ENCODE assay signal across 10 mouse cellular contexts in the genomic region with DNA sequence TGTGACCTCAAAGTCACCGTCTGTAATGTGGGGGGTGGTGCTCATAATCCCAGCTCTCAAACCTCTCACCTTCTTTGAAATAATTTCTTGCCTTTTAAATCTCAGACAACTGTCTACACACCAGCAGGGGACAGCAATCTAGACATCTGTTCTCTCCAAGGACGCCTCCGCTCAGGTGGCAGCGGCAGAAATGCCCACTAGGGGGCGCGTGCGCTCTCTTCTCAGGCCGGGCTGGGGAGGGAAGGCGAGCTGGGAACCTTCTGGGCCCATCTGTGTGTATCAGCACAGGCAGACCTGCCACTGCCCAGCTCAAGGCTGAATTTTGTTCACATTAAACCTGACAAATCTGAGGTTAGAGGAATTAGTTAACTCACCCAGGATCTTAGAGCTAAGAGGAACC. TPM values are rescaled to one million over a fixed set of nuclear protein-coding genes. Genes with fewer than 3 reads are reported as not detected.
DNase-seq lines count a peak whose midpoint lies in the region; ATAC-seq and TF ChIP-seq lines count a peak whose summit lies in the region.
"Had no signal": no experiment of that assay in that cellular context is flagged by ENCODE, and none has a peak within 500 bp of the region (broad histone marks: within the 10 kb centered on the region; RNA-seq: fewer than 3 reads in every experiment).

No protein-coding gene starts in this region.

- TF ChIP-seq RAD21 in MEL (IDR thresholded peaks at IDR 0.05; ENCODE audit: low read depth, low read length) = peak; percentile 86

- H3K4me3 ChIP-seq in kidney, embryonic 15.5 days (replicated peaks) = no peak overlapping the region
- no peak overlapping the region for H3K4me3 ChIP-seq in MEL (ENCODE audit: control insufficient read depth in 1 of 2, insufficient read depth in 1 of 2, low read depth in 2 of 2, low read length in 2 of 2)
- H3K4me3 ChIP-seq in hindbrain, embryonic 11.5 days (ENCODE audit: low read depth, low read length) = no peak overlapping the region
- H3K4me3 ChIP-seq in liver, postnatal 0 days (ENCODE audit: low read depth, low read length) = no peak overlapping the region
- no peak overlapping the region for H3K4me3 ChIP-seq in neural tube, embryonic 14.5 days (ENCODE audit: low read depth, low read length)
- H3K4me3 ChIP-seq: embryonic facial prominence, embryonic 13.5 days; stomach, embryonic 15.5 days had no signal

- no peaks in the 10 kb centered on the region for H3K27me3 ChIP-seq in kidney, embryonic 15.5 days
- H3K27me3 ChIP-seq in MEL (ENCODE audit: control insufficient read depth in 1 of 2, insufficient read depth in 2 of 2, low read length in 2 of 2) = no peaks in the 10 kb centered on the region
- H3K27me3 ChIP-seq in hindbrain, embryonic 11.5 days (ENCODE audit: control insufficient read depth, insufficient read depth, low read length) = no peaks in the 10 kb centered on the region
- no peaks in the 10 kb centered on the region for H3K27me3 ChIP-seq in liver, postnatal 0 days (ENCODE audit: insufficient read depth, low read length)
- no peaks in the 10 kb centered on the region for H3K27me3 ChIP-seq in neural tube, embryonic 14.5 days (ENCODE audit: control insufficient read depth, insufficient read depth, low read length)
- H3K27me3 ChIP-seq: embryonic facial prominence, embryonic 13.5 days; stomach, embryonic 15.5 days had no signal

- TF ChIP-seq POLR2A in MEL (IDR thresholded peaks at IDR 0.05; ENCODE audit: control insufficient read depth in 1 of 2, insufficient read depth in 1 of 2, low read depth in 1 of 2, low read length in 2 of 2, poor library complexity in 1 of 2) = no peak

- TF ChIP-seq CTCF in MEL (IDR thresholded peaks at IDR 0.05 in 2 of 3, conservative IDR thresholded peaks at IDR 0.05 in 1 of 3; ENCODE audit: control insufficient read depth in 1 of 3, insufficient read depth in 1 of 3, low read depth in 2 of 3, low read length in 3 of 3, poor library complexity in 1 of 3, severe bottlenecking in 1 of 3) = peak; percentile 79 to 98 (median 96)
- TF ChIP-seq CTCF in liver, postnatal 0 days (IDR thresholded peaks at IDR 0.05; ENCODE audit: low read depth) = peak; percentile 85

- no peak overlapping the region for H3K4me2 ChIP-seq in kidney, embryonic 15.5 days
- H3K4me2 ChIP-seq in hindbrain, embryonic 11.5 days (replicated peaks; ENCODE audit: low read depth, low read length) = no peak overlapping the region
- no peak overlapping the region for H3K4me2 ChIP-seq in liver, postnatal 0 days (ENCODE audit: low read depth, low read length)
- H3K4me2 ChIP-seq in neural tube, embryonic 14.5 days (ENCODE audit: low read depth, low read length) = no peak overlapping the region
- H3K4me2 ChIP-seq: embryonic facial prominence, embryonic 13.5 days; stomach, embryonic 15.5 days had no signal

- no peaks in the 10 kb centered on the region for H3K9me3 ChIP-seq in kidney, embryonic 15.5 days (replicated peaks)
- H3K9me3 ChIP-seq in MEL (replicated peaks; ENCODE audit: insufficient read depth, low read length) = no peaks in the 10 kb centered on the region
- H3K9me3 ChIP-seq in hindbrain, embryonic 11.5 days (ENCODE audit: control insufficient read depth, low read length) = no peaks in the 10 kb centered on the region
- no peaks in the 10 kb centered on the region for H3K9me3 ChIP-seq in liver, postnatal 0 days (ENCODE audit: low read length)
- no peaks in the 10 kb centered on the region for H3K9me3 ChIP-seq in neural tube, embryonic 14.5 days (ENCODE audit: control insufficient read depth, low read length)
- H3K9me3 ChIP-seq: embryonic facial prominence, embryonic 13.5 days; stomach, embryonic 15.5 days had no signal

- H3K36me3 ChIP-seq in kidney, embryonic 15.5 days = no peaks in the 10 kb centered on the region; the same call in 1 of the 2 replicates
- H3K36me3 ChIP-seq in MEL (ENCODE audit: control insufficient read depth in 1 of 2, insufficient read depth in 2 of 2, low read length in 2 of 2) = no peaks in the 10 kb centered on the region
- H3K36me3 ChIP-seq in hindbrain, embryonic 11.5 days (ENCODE audit: control insufficient read depth, insufficient read depth, low read length) = no peaks in the 10 kb centered on the region
- H3K36me3 ChIP-seq in liver, postnatal 0 days (replicated peaks; ENCODE audit: insufficient read depth, low read length) = no peaks in the 10 kb centered on the region
- no peaks in the 10 kb centered on the region for H3K36me3 ChIP-seq in neural tube, embryonic 14.5 days (ENCODE audit: control insufficient read depth, insufficient read depth, low read length)
- H3K36me3 ChIP-seq: embryonic facial prominence, embryonic 13.5 days; stomach, embryonic 15.5 days had no signal

- ATAC-seq in kidney, embryonic 15.5 days (replicated peaks; ENCODE audit: low FRiP score) = no peak; the same call in 1 of the 2 replicates
- ATAC-seq in hindbrain, embryonic 11.5 days (ENCODE audit: low FRiP score) = peak; percentile 65
- no peak for ATAC-seq in liver, postnatal 0 days
- peak; percentile 50; the same call in 1 of the 2 replicates for ATAC-seq in neural tube, embryonic 14.5 days (ENCODE audit: low read depth)

- 26% methylated on average over 9 of the region's 9 CpGs for WGBS in kidney, embryonic 15.5 days
- WGBS in hindbrain, embryonic 11.5 days = 20% methylated on average over 9 of the region's 9 CpGs
- 30% methylated on average over 9 of the region's 9 CpGs for WGBS in liver, postnatal 0 days (ENCODE audit: insufficient replicate concordance)
- 18% methylated on average over 9 of the region's 9 CpGs for WGBS in neural tube, embryonic 14.5 days

- H3K27ac ChIP-seq in kidney, embryonic 15.5 days = no peak overlapping the region
- no peak overlapping the region for H3K27ac ChIP-seq in MEL (ENCODE audit: control insufficient read depth, low read depth, low read length)
- no peak overlapping the region for H3K27ac ChIP-seq in hindbrain, embryonic 11.5 days (ENCODE audit: low read depth, low read length)
- H3K27ac ChIP-seq in liver, postnatal 0 days (ENCODE audit: low read depth) = no peak overlapping the region
- H3K27ac ChIP-seq in neural tube, embryonic 14.5 days (ENCODE audit: low read depth, low read length) = no peak overlapping the region
- H3K27ac ChIP-seq: embryonic facial prominence, embryonic 13.5 days; stomach, embryonic 15.5 days had no signal

- DNase-seq in kidney, adult 11 months = peak; percentile 15
- DNase-seq in MEL (ENCODE audit: low read depth, low spot score) = peak; percentile 77
- DNase-seq in cerebellum, adult 9-11 months = peak; percentile 62
- DNase-seq in hindbrain, embryonic 11.5 days (ENCODE audit: low spot score) = peak; percentile 80
- peak; percentile 69 for DNase-seq in liver, postnatal 0 days
- no peak for DNase-seq in urinary bladder, postnatal 4 days (ENCODE audit: low spot score in 2 of 2)

- no peaks in the 10 kb centered on the region for H3K79me2 ChIP-seq in MEL (ENCODE audit: control insufficient read depth, insufficient read depth, low read length, poor library complexity)

- no peaks in the 10 kb centered on the region for H3K4me1 ChIP-seq in kidney, embryonic 15.5 days
- H3K4me1 ChIP-seq in MEL (ENCODE audit: control insufficient read depth in 1 of 2, insufficient read depth in 2 of 2, low read length in 2 of 2) = no peaks in the 10 kb centered on the region
- H3K4me1 ChIP-seq in hindbrain, embryonic 11.5 days (replicated peaks; ENCODE audit: control insufficient read depth, insufficient read depth, low read length) = no peaks in the 10 kb centered on the region
- no peaks in the 10 kb centered on the region for H3K4me1 ChIP-seq in liver, postnatal 0 days (ENCODE audit: insufficient read depth)
- H3K4me1 ChIP-seq in neural tube, embryonic 14.5 days (ENCODE audit: control insufficient read depth, insufficient read depth, low read length) = no peaks in the 10 kb centered on the region
- H3K4me1 ChIP-seq: embryonic facial prominence, embryonic 13.5 days; stomach, embryonic 15.5 days had no signal

- no peak for TF ChIP-seq EP300 in MEL (IDR thresholded peaks at IDR 0.05; ENCODE audit: low read depth in 1 of 2, low read length in 2 of 2)
- TF ChIP-seq EP300 in liver, postnatal 0 days (IDR thresholded peaks at IDR 0.05; ENCODE audit: low read depth) = no peak

- no peak overlapping the region for H3K9ac ChIP-seq in kidney, embryonic 15.5 days
- H3K9ac ChIP-seq in MEL (ENCODE audit: control insufficient read depth, low read depth, low read length, poor library complexity, severe bottlenecking) = no peak overlapping the region
- no peak overlapping the region for H3K9ac ChIP-seq in hindbrain, embryonic 11.5 days (ENCODE audit: low read depth, low read length)
- no peak overlapping the region for H3K9ac ChIP-seq in liver, postnatal 0 days (replicated peaks)
- H3K9ac ChIP-seq in neural tube, embryonic 14.5 days (replicated peaks; ENCODE audit: low read depth, low read length) = no peak overlapping the region
- H3K9ac ChIP-seq: embryonic facial prominence, embryonic 13.5 days; stomach, embryonic 15.5 days had no signal

TF ChIP-seq in MEL, 35 proteins besides CTCF, POLR2A, EP300 and RAD21:
- TF ChIP-seq MAX (IDR thresholded peaks at IDR 0.05; ENCODE audit: low read length) = no peak
- TF ChIP-seq ZC3H11A (IDR thresholded peaks at IDR 0.05; ENCODE audit: low read depth, low read length) = peak; percentile 90
- peak; percentile 93 for TF ChIP-seq SMC3 (IDR thresholded peaks at IDR 0.05; ENCODE audit: low read depth, low read length)

RNA-seq across cellular contexts. Expression of a gene that starts 58.2 kb away (rescaled TPM):
- 177 and 182 TPM in 2 replicates for polyA plus RNA-seq in kidney, embryonic 15.5 days (2015; fragmentation: Nextera tagmentation; extraction: Ambion mirVana)
- total RNA-seq in MEL (2012; rRNA removed) = 153 and 157 TPM in 2 replicates
- polyA plus RNA-seq in MEL (2012; ENCODE audit: insufficient read depth in 1 of 2, insufficient read length in 2 of 2, low read depth in 1 of 2, low replicate concordance in 2 of 2, missing spikeins in 1 of 2) = 100 to 1,000 TPM; 309 to 348 TPM
- 103 TPM in 2 replicates for polyA plus RNA-seq in hindbrain, embryonic 11.5 days (2014; fragmentation: Nextera tagmentation; extraction: Ambion mirVana)
- polyA plus RNA-seq in liver, postnatal 0 days (2015; fragmentation: Nextera tagmentation; extraction: Ambion mirVana) = 36.0 and 39.3 TPM in 2 replicates
- polyA plus RNA-seq in neural tube, embryonic 14.5 days (2014; fragmentation: Nextera tagmentation; extraction: Ambion mirVana) = 68.8 and 70.5 TPM in 2 replicates

Comparison
In these comparisons a context has a peak if more than half of its experiments do, and no peak if none do; other contexts are left out.
1. DNase-seq: peak in kidney, adult 11 months (single experiment), MEL (single experiment), cerebellum, adult 9-11 months (single experiment), hindbrain, embryonic 11.5 days (single experiment) and liver, postnatal 0 days (single experiment); none in urinary bladder, postnatal 4 days (0 of 2).
2. ATAC-seq: peak in hindbrain, embryonic 11.5 days (single experiment) and neural tube, embryonic 14.5 days (single experiment); none in kidney, embryonic 15.5 days (single experiment) and liver, postnatal 0 days (single experiment).